Mouse (Mus musculus): ENCODE measurements around the gene Taok1.

- no peak for TF ChIP-seq CTCF (IDR thresholded peaks at IDR 0.05; ENCODE audit: control insufficient read depth, insufficient read depth, insufficient replicate concordance, low read depth, low read length)
- no peak for TF ChIP-seq POLR2A (IDR thresholded peaks at IDR 0.05; ENCODE audit: control insufficient read depth, low read depth, low read length)
These were observed 33.8 kb upstream of the Taok1 start for GRCm38 (mm10) chr11:77641390-77641789.

All from testis, adult 2 months (tissue).